Mouse (Mus musculus): ENCODE data around the gene Tmem91. TPM values are rescaled to one million over a fixed set of nuclear protein-coding genes. Genes with fewer than 3 reads are reported as not detected.
"Not testable (repeated sequence)": the region's sequence is repeated elsewhere in the genome, so short reads cannot be mapped to it uniquely, and the experiment has no call there.

Tmem91 gene
- 1.2 and 2.0 TPM in 2 replicates for polyA plus RNA-seq (2015; fragmentation: Nextera tagmentation; extraction: Ambion mirVana)

DNA sequence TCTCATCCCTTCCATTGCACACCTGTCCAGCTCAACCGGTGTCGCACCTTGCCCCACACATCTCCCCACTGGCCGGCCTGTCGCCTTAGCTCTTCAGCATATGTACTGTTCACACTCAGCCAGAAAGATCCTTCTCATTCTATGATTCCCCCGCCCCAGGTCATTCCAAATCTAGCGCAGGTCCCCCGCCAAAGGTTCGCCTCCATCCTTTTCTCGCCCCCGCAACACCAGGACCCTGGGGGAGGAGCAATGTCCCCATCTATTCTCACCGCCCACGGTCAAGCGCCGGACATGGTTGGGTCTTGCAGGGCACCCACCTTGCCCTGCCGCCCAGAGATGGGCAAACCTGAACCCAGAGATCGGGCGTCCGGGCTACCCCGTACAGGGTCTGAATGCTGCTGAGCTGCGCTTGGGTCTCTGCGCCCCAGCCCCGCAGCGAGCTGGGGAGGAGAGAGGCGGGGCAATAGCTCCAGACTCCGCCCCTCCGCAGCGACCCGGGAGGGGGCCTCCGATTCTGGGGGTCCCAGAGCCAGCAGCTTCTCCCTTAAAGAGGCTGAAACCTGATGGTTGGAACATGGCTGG is at the start of gene Tmem91:
Tmem91 (minus strand) TSS at position 448 of the 582 bp plus-strand sequence.
- H3K9ac ChIP-seq (replicated peaks; ENCODE audit: low read depth), result no peak within 1 kb of the TSS
- 2% methylated on average over 29 of the region's 29 CpGs for WGBS
- peak within 1 kb of the TSS; percentile 14; the same call in 1 of the 2 replicates for H3K4me3 ChIP-seq (ENCODE audit: low read depth, low read length)

GRCm38 (mm10) chr7:25721776-25722175 is 46.8 kb upstream of the Tmem91 start:
- not testable (repeated sequence) for H3K9ac ChIP-seq (replicated peaks; ENCODE audit: low read depth); H3K27ac ChIP-seq (ENCODE audit: low read length); DNase-seq (ENCODE audit: low spot score); H3K4me1 ChIP-seq (ENCODE audit: insufficient read depth, low read depth, low read length); ATAC-seq; H3K27me3 ChIP-seq (replicated peaks; ENCODE audit: insufficient read depth, low read length); H3K9me3 ChIP-seq (ENCODE audit: low read length); H3K4me3 ChIP-seq (ENCODE audit: low read depth, low read length); H3K4me2 ChIP-seq (replicated peaks; ENCODE audit: low read depth, low read length)
- peaks cover 40% of the 10 kb centered on the region; the same call in 1 of the 2 replicates for H3K36me3 ChIP-seq (ENCODE audit: insufficient read depth, low read length)

More for the DNA sequence above, at the start of gene Tmem91:
- H3K27me3 ChIP-seq (replicated peaks; ENCODE audit: insufficient read depth, low read length), result peaks cover 4% of the 10 kb centered on the region; the same call in 1 of the 2 replicates
- ATAC-seq, result no peak
- H3K9me3 ChIP-seq (ENCODE audit: low read length), result no peaks in the 10 kb centered on the region
- H3K27ac ChIP-seq (ENCODE audit: low read length), result no peak within 1 kb of the TSS
- DNase-seq (ENCODE audit: low spot score), result no peak
- TF ChIP-seq CTCF (IDR thresholded peaks at IDR 0.05), result no peak
- TF ChIP-seq EP300 (IDR thresholded peaks at IDR 0.05), result no peak
- H3K4me1 ChIP-seq (ENCODE audit: insufficient read depth, low read depth, low read length), result peaks cover 14% of the 10 kb centered on the region
- peak within 1 kb of the TSS; percentile 51 for H3K4me2 ChIP-seq (replicated peaks; ENCODE audit: low read depth, low read length)
- no peaks in the 10 kb centered on the region for H3K36me3 ChIP-seq (ENCODE audit: insufficient read depth, low read length)

- WGBS, result 81% methylated on average over 5 of the region's 5 CpGs
- ATAC-seq (no peak), DNase-seq (ENCODE audit: low spot score) (no peak)
- Histone ChIP-seq H3K4me3 (ENCODE audit: low read depth, low read length) (no peak overlapping the region), H3K4me1 (ENCODE audit: insufficient read depth, low read depth, low read length) (no peaks in the 10 kb centered on the region), H3K27me3 (replicated peaks; ENCODE audit: insufficient read depth, low read length) (no peaks in the 10 kb centered on the region), H3K27ac (ENCODE audit: low read length) (no peak overlapping the region), H3K4me2 (replicated peaks; ENCODE audit: low read depth, low read length) (no peak overlapping the region), H3K36me3 (ENCODE audit: insufficient read depth, low read length) (peaks cover 36% of the 10 kb centered on the region; the same call in 1 of the 2 replicates), H3K9me3 (ENCODE audit: low read length) (no peaks in the 10 kb centered on the region), H3K9ac (replicated peaks; ENCODE audit: low read depth) (no peak overlapping the region)
- TF ChIP-seq EP300 (IDR thresholded peaks at IDR 0.05), result no peak
- TF ChIP-seq CTCF (IDR thresholded peaks at IDR 0.05), result no peak
Observed at GRCm38 (mm10) chr7:25720760-25721159, 45.8 kb upstream of the Tmem91 start.

DNA sequence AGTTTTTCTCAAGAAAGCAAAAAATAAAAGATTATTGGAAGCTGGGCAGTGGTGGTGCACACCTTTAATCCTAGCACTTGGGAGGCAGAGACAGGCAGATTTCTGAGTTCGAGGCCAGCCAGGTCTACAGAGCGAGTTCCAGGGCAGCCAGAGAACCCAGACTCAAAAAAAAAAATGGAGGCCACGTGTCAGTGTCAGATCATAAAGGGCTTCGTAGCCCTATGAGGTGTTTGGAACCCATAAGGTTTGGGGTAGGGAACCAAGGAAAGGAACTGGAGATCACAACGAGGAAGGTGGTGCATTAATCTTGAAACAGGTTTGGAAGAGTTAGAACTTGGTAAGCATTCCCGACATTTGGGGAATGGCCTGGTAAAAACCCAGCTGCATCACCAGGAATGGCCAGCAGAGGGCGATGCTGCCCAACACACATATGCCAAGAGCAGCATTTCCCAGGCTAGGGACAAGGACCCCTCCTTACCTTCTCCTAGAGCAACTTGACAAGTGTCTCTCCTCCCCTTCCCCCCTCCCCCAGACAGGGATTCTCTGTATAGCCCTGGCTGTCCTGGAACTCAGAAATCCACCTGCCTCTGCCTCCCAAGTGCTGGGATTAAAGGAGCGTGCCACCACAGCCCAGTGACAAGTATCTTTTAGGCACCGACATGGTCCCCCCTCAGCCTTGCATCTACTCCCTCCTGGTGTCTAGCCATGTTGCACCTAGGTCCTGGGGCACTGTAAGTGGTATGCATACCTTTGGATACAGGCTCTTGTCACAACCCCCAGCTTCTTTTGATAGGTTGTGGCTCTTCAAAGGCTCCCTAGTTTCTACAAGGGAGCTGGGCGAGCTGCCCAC is 45.0 kb upstream of the Tmem91 start:
- no peaks in the 10 kb centered on the region for H3K27me3 ChIP-seq (replicated peaks; ENCODE audit: insufficient read depth, low read length)
- peak overlapping the region; percentile 73; the same call in 1 of the 2 replicates for H3K4me2 ChIP-seq (replicated peaks; ENCODE audit: low read depth, low read length)
- H3K27ac ChIP-seq (ENCODE audit: low read length), result no peak overlapping the region

GRCm38 (mm10) chr7:25718788-25719417 is 43.9 kb upstream of the Tmem91 start, which contains the start of gene Ccdc97:
Gene Ccdc97, minus strand, starts transcription at chr7:25719088.
- H3K36me3 ChIP-seq (ENCODE audit: insufficient read depth, low read length), result peaks cover 36% of the 10 kb centered on the region
- H3K4me3 ChIP-seq (ENCODE audit: low read depth, low read length), result peak within 1 kb of the TSS; percentile 57
- H3K9me3 ChIP-seq (ENCODE audit: low read length), result no peaks in the 10 kb centered on the region
- ATAC-seq (peak; percentile 90), DNase-seq (ENCODE audit: low spot score) (peak; percentile 97)
- H3K4me1 ChIP-seq (ENCODE audit: insufficient read depth, low read depth, low read length), result no peaks in the 10 kb centered on the region
- no peaks in the 10 kb centered on the region for H3K27me3 ChIP-seq (replicated peaks; ENCODE audit: insufficient read depth, low read length)
- H3K4me2 ChIP-seq (replicated peaks; ENCODE audit: low read depth, low read length), result peak within 1 kb of the TSS; percentile 73
- 2% methylated on average over 32 of the region's 32 CpGs for WGBS
- H3K27ac ChIP-seq (ENCODE audit: low read length), result peak within 1 kb of the TSS; percentile 85
- peak within 1 kb of the TSS; percentile 57 for H3K9ac ChIP-seq (replicated peaks; ENCODE audit: low read depth)
- TF ChIP-seq CTCF (IDR thresholded peaks at IDR 0.05) (0 out of 2 replicates have a peak, but pooled peaks have one; percentile 5), EP300 (IDR thresholded peaks at IDR 0.05) (peak; percentile 54; the same call in 1 of the 2 replicates)

More for the DNA sequence above, 45.0 kb upstream of the Tmem91 start:
- Histone ChIP-seq H3K4me3 (ENCODE audit: low read depth, low read length) (no peak overlapping the region), H3K36me3 (ENCODE audit: insufficient read depth, low read length) (peaks cover 36% of the 10 kb centered on the region; the same call in 1 of the 2 replicates), H3K9ac (replicated peaks; ENCODE audit: low read depth) (no peak overlapping the region), H3K4me1 (ENCODE audit: insufficient read depth, low read depth, low read length) (no peaks in the 10 kb centered on the region), H3K9me3 (ENCODE audit: low read length) (no peaks in the 10 kb centered on the region)
- TF ChIP-seq CTCF (IDR thresholded peaks at IDR 0.05), result peak; percentile 96
- no peak for TF ChIP-seq EP300 (IDR thresholded peaks at IDR 0.05)
- ATAC-seq (peak; percentile 10; the same call in 1 of the 2 replicates), DNase-seq (ENCODE audit: low spot score) (peak; percentile 63)
- WGBS, result 58% methylated on average over 10 of the region's 10 CpGs

DNA sequence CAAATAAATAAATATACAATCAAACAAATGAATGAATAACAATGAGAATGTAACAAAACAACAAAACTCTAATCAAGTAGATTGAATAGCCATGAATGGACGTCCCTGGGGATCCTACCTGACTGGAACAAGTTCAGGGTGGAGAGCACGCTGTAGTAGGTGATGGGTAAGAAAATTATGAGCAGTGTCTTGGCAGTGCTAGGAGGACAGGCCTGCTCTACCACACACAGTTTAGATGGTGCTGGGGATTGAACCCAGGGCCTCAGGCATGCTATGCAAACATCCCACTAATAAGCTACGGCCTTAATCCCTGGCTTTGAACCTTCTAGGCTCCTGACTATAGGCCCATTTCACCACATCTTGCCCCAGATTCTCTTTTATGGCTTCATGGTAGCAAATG is 42.5 kb upstream of the Tmem91 start:
- Histone ChIP-seq H3K27ac (ENCODE audit: low read length) (no peak overlapping the region), H3K9ac (replicated peaks; ENCODE audit: low read depth) (no peak overlapping the region), H3K4me3 (ENCODE audit: low read depth, low read length) (no peak overlapping the region), H3K27me3 (replicated peaks; ENCODE audit: insufficient read depth, low read length) (no peaks in the 10 kb centered on the region), H3K4me1 (ENCODE audit: insufficient read depth, low read depth, low read length) (no peaks in the 10 kb centered on the region), H3K36me3 (ENCODE audit: insufficient read depth, low read length) (peaks cover 35% of the 10 kb centered on the region), H3K4me2 (replicated peaks; ENCODE audit: low read depth, low read length) (no peak overlapping the region), H3K9me3 (ENCODE audit: low read length) (no peaks in the 10 kb centered on the region)
- TF ChIP-seq EP300 (IDR thresholded peaks at IDR 0.05) (no peak), CTCF (IDR thresholded peaks at IDR 0.05) (no peak)
- DNase-seq (ENCODE audit: low spot score) (no peak), ATAC-seq (no peak)
- WGBS, result 90% methylated on average over 3 of the region's 3 CpGs

All from lung, postnatal 0 days (tissue).